Mouse (Mus musculus) activated CD4-positive, CD25-positive, alpha-beta regulatory T cell, adult 4 months (primary cell): ENCODE measurements around the gene Itga1. TPM values are rescaled to one million over a fixed set of nuclear protein-coding genes. Genes with fewer than 3 reads are reported as not detected.

Experiments
- ATAC-seq: one replicate; pipeline ENCODE4 v1.8.0; 2017
- polyA plus RNA-seq, 2 experiments: library from polyadenylated mRNA; unstranded; fragments of 100-300 nt; shearing (Covaris generic); gene quantifications; one replicate each; pipeline ENCODE4 v1.2.1; 2017

Gene Itga1
- polyA plus RNA-seq, 2 experiments from 2014 or later = 0.68 to 0.87 TPM

DNA sequence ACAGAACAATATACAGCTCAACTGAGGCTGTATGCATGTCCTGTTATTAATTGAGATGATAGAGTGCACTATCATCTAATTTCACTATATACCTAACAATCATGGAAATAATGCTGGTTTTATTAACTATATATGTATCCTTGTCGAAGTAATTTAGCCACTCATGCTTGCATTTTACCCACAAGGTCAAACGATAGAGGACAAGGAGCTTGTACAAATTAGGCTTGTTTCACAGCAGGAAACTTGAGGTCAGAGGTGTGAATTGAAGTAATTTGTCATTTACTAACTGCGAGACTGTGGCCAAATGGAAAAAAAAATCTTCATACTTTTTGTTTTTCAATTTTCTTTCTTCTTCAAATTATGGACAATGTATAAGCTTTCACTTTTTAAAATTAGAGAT lies 3.5 kb downstream of the Itga1 start:
- ATAC-seq = peak; percentile 38

GRCm38 (mm10) chr13:115096965-115097364 lies 4.8 kb downstream of the Itga1 start:
- peak; percentile 56 for ATAC-seq

- ATAC-seq = no peak
Observed at GRCm38 (mm10) chr13:115096216-115096615, 5.5 kb downstream of the Itga1 start.

DNA sequence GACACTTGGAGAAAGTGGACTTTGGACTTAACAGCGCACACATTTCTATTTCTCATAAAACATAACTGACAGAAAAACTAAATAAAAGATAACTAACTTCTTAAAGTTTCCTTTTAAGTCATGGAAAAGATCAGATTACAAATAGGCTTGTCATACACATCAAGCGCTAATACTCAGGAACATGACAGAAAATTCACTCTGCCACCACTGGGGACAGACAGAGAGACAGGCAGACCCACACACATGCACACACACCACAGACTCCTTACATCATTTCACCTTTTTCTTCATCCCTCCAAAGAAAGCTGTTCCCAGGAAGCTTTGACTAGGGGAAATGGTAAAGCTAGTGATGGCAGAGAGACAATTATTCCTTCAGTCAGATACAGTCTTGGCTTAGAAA lies 6.4 kb downstream of the Itga1 start:
- no peak for ATAC-seq

- no peak for ATAC-seq
Observed at GRCm38 (mm10) chr13:115091511-115091910, 10.3 kb downstream of the Itga1 start.

- no peak for ATAC-seq
Observed at GRCm38 (mm10) chr13:115090977-115091445, 10.8 kb downstream of the Itga1 start.

GRCm38 (mm10) chr13:115090069-115090976 lies 11.4 kb downstream of the Itga1 start, which contains the start of gene Pelo:
Gene Pelo, minus strand, starts transcription at chr13:115090186.
- ATAC-seq = peak; percentile 89

GRCm38 (mm10) chr13:115089395-115090025 lies 12.3 kb downstream of the Itga1 start:
- ATAC-seq = peak; percentile 11

- no peak for ATAC-seq
Observed at GRCm38 (mm10) chr13:115089020-115089394, 12.8 kb downstream of the Itga1 start.

DNA sequence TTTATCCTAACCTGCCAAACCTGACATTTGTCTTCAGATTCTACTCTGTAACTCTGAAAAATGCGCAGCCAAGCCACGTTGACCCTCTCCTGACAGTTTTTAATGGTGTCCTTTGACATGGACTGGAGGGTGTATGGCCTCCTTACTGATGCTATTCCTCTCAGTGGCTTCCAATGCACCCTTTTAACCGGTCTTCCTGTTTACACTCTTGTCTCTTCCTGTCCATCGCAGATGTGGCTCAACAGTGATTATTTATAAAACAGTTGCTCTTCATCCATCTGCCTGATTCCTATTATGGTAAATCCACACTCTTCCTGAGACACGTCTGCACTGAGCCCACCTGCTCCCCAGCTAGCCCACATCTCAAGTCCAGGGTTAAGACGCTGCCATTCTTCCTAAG lies 15.8 kb downstream of the Itga1 start:
- ATAC-seq = no peak

DNA sequence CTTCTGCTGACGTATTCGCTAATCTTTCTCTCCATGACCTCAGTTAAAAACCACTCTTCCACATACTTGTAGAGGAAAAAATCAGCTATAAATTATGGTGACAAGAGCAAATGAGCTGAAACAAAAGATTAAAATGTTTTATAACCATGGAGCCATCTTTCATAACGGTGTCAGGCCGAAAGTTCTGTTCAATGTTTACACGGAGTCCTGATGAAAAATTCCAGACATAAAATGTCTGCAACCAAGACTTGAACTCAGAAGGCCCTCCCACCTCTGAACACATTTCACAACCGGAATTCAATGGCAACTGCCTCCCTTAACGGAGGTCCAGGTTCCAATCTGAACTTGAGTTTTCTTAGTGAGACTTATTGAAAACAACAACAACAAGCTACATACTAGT lies 19.4 kb downstream of the Itga1 start:
- no peak for ATAC-seq

DNA sequence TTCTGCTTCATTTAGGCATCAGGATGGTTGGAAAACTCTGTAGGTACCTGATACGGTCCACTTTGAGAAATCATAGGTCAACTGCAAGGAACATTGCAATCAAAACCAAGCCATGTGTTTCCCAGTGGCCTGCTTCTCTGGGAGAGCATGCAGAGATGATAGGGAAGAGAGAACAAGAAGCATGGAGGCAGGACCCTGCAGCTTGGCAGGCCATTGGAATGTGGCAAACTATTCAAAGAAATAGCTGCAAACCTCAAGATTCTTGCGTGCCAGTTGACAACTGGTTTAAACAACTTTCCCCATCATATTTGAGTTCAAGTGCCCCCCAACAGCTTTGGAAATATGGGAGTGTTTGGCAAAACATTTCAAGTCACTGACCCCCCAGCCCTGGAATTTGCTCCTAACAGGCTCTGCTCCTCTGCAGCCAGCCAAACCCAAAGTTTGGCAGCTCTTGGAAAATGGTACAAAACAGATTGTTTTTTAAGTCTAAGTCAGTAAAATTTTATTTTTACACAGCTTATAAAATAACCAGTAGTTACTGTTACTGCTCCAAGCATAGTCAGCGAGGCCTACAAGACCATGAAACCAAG lies 21.7 kb downstream of the Itga1 start:
- ATAC-seq = no peak

- no peak for ATAC-seq
Observed at GRCm38 (mm10) chr13:115078997-115079685, 22.6 kb downstream of the Itga1 start.

GRCm38 (mm10) chr13:115077346-115078134 lies 24.2 kb downstream of the Itga1 start:
- no peak for ATAC-seq

GRCm38 (mm10) chr13:115072386-115072785 lies 29.4 kb downstream of the Itga1 start:
- no peak for ATAC-seq

GRCm38 (mm10) chr13:115071431-115071830 lies 30.3 kb downstream of the Itga1 start:
- ATAC-seq = no peak

- no peak for ATAC-seq
Observed at GRCm38 (mm10) chr13:115067968-115068330, 33.8 kb downstream of the Itga1 start.

- ATAC-seq = no peak
Observed at GRCm38 (mm10) chr13:115067324-115067967, 34.3 kb downstream of the Itga1 start.

- no peak for ATAC-seq
Observed at GRCm38 (mm10) chr13:115057555-115057954, 44.2 kb downstream of the Itga1 start.

DNA sequence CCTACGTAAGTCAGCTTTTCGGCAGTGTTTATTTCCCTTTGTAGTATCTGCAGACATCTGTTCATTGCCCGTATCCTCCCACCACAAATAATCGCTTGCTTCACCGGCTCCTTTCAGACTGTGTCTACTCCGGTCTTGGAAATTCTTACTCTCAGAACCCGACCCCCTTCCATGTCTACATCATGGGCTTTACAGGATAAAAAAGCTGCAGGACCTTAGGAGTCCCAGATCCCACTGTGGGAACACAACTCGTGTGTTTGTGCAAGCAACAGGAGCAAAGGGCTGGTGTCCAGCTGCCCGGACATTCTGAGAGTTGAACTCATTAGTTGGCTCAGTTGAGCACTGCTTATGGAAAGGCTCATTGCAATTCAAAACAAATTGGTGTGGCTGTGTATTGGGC lies 47.0 kb downstream of the Itga1 start:
- no peak for ATAC-seq

DNA sequence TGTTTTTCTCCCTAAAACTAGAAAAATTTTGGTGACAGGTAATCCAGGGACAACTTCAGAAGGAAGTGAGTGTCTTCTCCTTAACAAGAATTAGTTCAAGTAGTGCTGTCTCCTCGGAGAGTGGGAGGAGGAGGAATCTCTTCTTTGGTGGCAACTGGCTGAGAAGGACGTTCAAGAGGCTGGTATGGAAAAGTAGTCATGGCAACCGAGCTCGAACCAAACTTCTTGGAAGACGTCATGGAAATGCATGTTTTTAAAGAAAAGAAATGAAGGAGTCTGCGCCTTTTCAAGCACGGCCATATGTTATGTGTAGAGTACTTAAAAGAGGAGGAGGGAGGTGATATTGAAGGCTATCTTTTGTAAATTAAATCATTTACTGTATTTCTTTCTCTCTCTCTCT lies 49.2 kb downstream of the Itga1 start:
- no peak for ATAC-seq
